ENCODE assay signal across 22 mouse cellular contexts in the genomic region with DNA sequence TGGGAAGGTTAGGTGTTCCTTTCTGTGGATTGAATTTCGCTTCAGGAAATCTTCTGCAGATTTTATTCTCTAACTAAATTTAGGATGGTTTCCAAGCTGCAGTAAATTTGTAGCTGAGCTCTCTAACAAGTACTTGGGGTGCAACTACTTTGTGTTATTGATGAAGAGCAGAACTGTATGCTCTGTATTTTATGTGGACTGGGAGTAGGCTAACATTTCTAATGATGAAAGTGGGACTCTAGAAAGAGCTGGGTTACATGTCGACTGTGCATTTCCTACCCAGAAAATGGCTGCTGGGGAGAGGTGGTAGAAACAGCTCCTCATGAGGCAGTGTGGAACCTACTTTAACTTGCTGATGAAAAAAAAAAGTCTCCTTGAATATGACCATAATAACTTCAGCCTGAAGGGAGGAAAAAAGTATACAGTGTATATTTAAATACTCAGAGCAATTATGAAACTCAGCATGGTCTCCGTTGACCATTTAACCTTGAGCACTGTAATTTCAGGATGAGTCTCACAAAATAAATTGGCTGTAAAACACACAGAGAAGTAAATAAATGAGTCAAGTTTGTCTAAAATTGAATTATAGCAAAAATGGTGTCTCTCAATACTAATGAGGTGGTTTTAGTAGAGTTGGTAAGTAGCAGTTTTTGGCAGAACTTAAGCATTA.
A peak's percentile ranks its signal among the peaks of the same experiment; 100 is the strongest.
DNase-seq lines count a peak whose midpoint lies in the region; ATAC-seq and TF ChIP-seq lines count a peak whose summit lies in the region.
"Had no signal": no experiment of that assay in that cellular context is flagged by ENCODE, and none has a peak within 500 bp of the region (broad histone marks: within the 10 kb centered on the region; RNA-seq: fewer than 3 reads in every experiment).

No protein-coding gene starts in this region.

- H3K4me3 ChIP-seq in limb, embryonic 13.5 days = no peak overlapping the region
- no peak overlapping the region for H3K4me3 ChIP-seq in limb, embryonic 10.5 days
- H3K4me3 ChIP-seq in CH12.LX (replicated peaks in 1 of 3; ENCODE audit: low read depth in 2 of 3, low read length in 2 of 3, poor library complexity in 1 of 3) = no peak overlapping the region
- H3K4me3 ChIP-seq in limb, embryonic 14.5 days (replicated peaks; ENCODE audit: low read length) = no peak overlapping the region
- no peak overlapping the region for H3K4me3 ChIP-seq in intestine, embryonic 15.5 days (replicated peaks)

- TF ChIP-seq CTCF in CH12.LX (conservative IDR thresholded peaks at IDR 0.05 in 1 of 2, IDR thresholded peaks at IDR 0.05 in 1 of 2; ENCODE audit: low read depth in 2 of 2, low read length in 2 of 2) = no peak

- dilution Hi-C loops in CH12.LX (cut with MboI; ENCODE audit: extremely low pct_ligation_motif_present, extremely low pct_unique_long_range_greater_than_20kb, low sequenced_read_pairs) = no loop called here

- in situ Hi-C loops in CH12.LX (cut with MboI; ENCODE audit: low pct_ligation_motif_present, low pct_unique_long_range_greater_than_20kb, low sequenced_read_pairs) = no loop called here

- TF ChIP-seq EP300 in CH12.LX (IDR thresholded peaks at IDR 0.05; ENCODE audit: low read length) = peak; percentile 87

- no peak overlapping the region for H3K4me2 ChIP-seq in limb, embryonic 13.5 days (replicated peaks)
- H3K4me2 ChIP-seq in CH12.LX (ENCODE audit: insufficient read depth, low read depth, poor library complexity, severe bottlenecking) = peak overlapping the region; percentile 68
- H3K4me2 ChIP-seq in limb, embryonic 14.5 days (replicated peaks; ENCODE audit: low read depth, low read length, severe bottlenecking) = no peak overlapping the region
- H3K4me2 ChIP-seq in intestine, embryonic 15.5 days (replicated peaks) = no peak overlapping the region

- H3K9ac ChIP-seq in limb, embryonic 13.5 days = no peak overlapping the region
- H3K9ac ChIP-seq in CH12.LX (ENCODE audit: insufficient read depth, low read depth) = peak overlapping the region; percentile 40; the same call in 1 of the 2 replicates
- H3K9ac ChIP-seq in limb, embryonic 14.5 days (ENCODE audit: low read depth, low read length, severe bottlenecking) = no peak overlapping the region
- H3K9ac ChIP-seq in intestine, embryonic 15.5 days = no peak overlapping the region

- peaks cover 6% of the 10 kb centered on the region; the same call in 1 of the 2 replicates for H3K4me1 ChIP-seq in limb, embryonic 13.5 days
- H3K4me1 ChIP-seq in limb, embryonic 10.5 days = no peaks in the 10 kb centered on the region
- H3K4me1 ChIP-seq in CH12.LX (ENCODE audit: control insufficient read depth in 1 of 2, insufficient read depth in 2 of 2) = peaks cover 21 to 51% of the 10 kb centered on the region in 2 experiments
- peaks cover 3% of the 10 kb centered on the region for H3K4me1 ChIP-seq in limb, embryonic 14.5 days (ENCODE audit: control insufficient read depth, insufficient read depth, low read length)
- no peaks in the 10 kb centered on the region for H3K4me1 ChIP-seq in intestine, embryonic 15.5 days (replicated peaks)

- H3K27ac ChIP-seq in limb, embryonic 13.5 days = no peak overlapping the region
- no peak overlapping the region for H3K27ac ChIP-seq in limb, embryonic 10.5 days
- H3K27ac ChIP-seq in CH12.LX (ENCODE audit: insufficient read depth, low read depth) = peak overlapping the region; percentile 69; the same call in 1 of the 2 replicates
- H3K27ac ChIP-seq in limb, embryonic 14.5 days (replicated peaks; ENCODE audit: low read depth, low read length) = no peak overlapping the region
- no peak overlapping the region for H3K27ac ChIP-seq in intestine, embryonic 15.5 days

- H3K36me3 ChIP-seq in limb, embryonic 13.5 days = no peaks in the 10 kb centered on the region
- no peaks in the 10 kb centered on the region for H3K36me3 ChIP-seq in limb, embryonic 10.5 days
- no peaks in the 10 kb centered on the region for H3K36me3 ChIP-seq in CH12.LX (replicated peaks in 1 of 2; ENCODE audit: control insufficient read depth in 1 of 2, insufficient read depth in 1 of 2, low read length in 1 of 2)
- no peaks in the 10 kb centered on the region for H3K36me3 ChIP-seq in limb, embryonic 14.5 days (ENCODE audit: control insufficient read depth, insufficient read depth, low read length)
- H3K36me3 ChIP-seq in intestine, embryonic 15.5 days = no peaks in the 10 kb centered on the region
- H3K36me3 ChIP-seq: G1E had no signal

- WGBS in limb, embryonic 13.5 days = 51% methylated on average over 3 of the region's 3 CpGs
- WGBS in limb, embryonic 10.5 days = 91% methylated on average over 3 of the region's 3 CpGs
- 49% methylated on average over 3 of the region's 3 CpGs for WGBS in limb, embryonic 14.5 days
- WGBS in intestine, embryonic 15.5 days = 74% methylated on average over 3 of the region's 3 CpGs

- TF ChIP-seq RAD21 in CH12.LX (IDR thresholded peaks at IDR 0.05; ENCODE audit: low read depth, low read length) = no peak

- ATAC-seq in limb, embryonic 13.5 days (ENCODE audit: low FRiP score, low read depth) = peak; percentile 80
- ATAC-seq in limb, embryonic 14.5 days (ENCODE audit: low FRiP score, low read depth) = peak; percentile 80
- ATAC-seq in intestine, embryonic 15.5 days = no peak
- ATAC-seq: activated CD4-positive, CD25-positive, alpha-beta regulatory T cell, adult 4 months; CD4-positive, CD25-positive, alpha-beta regulatory T cell, adult 4 months; Patski had no signal

- H3K79me2 ChIP-seq in CH12.LX (replicated peaks; ENCODE audit: control insufficient read depth, extremely low read depth, insufficient read depth, poor library complexity, severe bottlenecking) = no peaks in the 10 kb centered on the region

- peaks cover 4% of the 10 kb centered on the region; the same call in 1 of the 2 replicates for H3K27me3 ChIP-seq in limb, embryonic 13.5 days
- H3K27me3 ChIP-seq in limb, embryonic 10.5 days (ENCODE audit: low read depth, poor library complexity, severe bottlenecking) = no peaks in the 10 kb centered on the region
- no peaks in the 10 kb centered on the region for H3K27me3 ChIP-seq in CH12.LX (replicated peaks)
- no peaks in the 10 kb centered on the region for H3K27me3 ChIP-seq in limb, embryonic 14.5 days (ENCODE audit: control insufficient read depth, insufficient read depth, low read length)
- H3K27me3 ChIP-seq in intestine, embryonic 15.5 days (replicated peaks) = no peaks in the 10 kb centered on the region
- H3K27me3 ChIP-seq: Patski had no signal

- peak; percentile 5 for DNase-seq in cerebellum, adult 9-10 months
- DNase-seq in cerebellum, postnatal 4 days (ENCODE audit: low spot score in 2 of 2) = no peak
- no peak for DNase-seq in limb, embryonic 10.5 days (ENCODE audit: low spot score)
- peak; percentile 47 for DNase-seq in CH12.LX (ENCODE audit: extremely low read depth)
- DNase-seq in limb, embryonic 14.5 days (ENCODE audit: low spot score) = peak; percentile 27
- no peak for DNase-seq in thymus, adult 18-20 months
- DNase-seq: adrenal gland, adult 2 months; adrenal gland, adult 8-10 months; adrenal gland, postnatal 10 days; adrenal gland, postnatal 14 days; adrenal gland, postnatal 25 days; adrenal gland, postnatal 36 days; B cell, adult 2 months; cerebellum, adult 11 months; cerebellum, adult 11-12 months; cerebellum, adult 18-20 months had no signal

- H3K9me3 ChIP-seq in limb, embryonic 13.5 days = no peaks in the 10 kb centered on the region
- H3K9me3 ChIP-seq in limb, embryonic 10.5 days (replicated peaks) = no peaks in the 10 kb centered on the region
- no peaks in the 10 kb centered on the region for H3K9me3 ChIP-seq in CH12.LX (replicated peaks; ENCODE audit: low read length)
- no peaks in the 10 kb centered on the region for H3K9me3 ChIP-seq in limb, embryonic 14.5 days (ENCODE audit: control insufficient read depth, low read length)
- H3K9me3 ChIP-seq in intestine, embryonic 15.5 days = no peaks in the 10 kb centered on the region
- H3K9me3 ChIP-seq: G1E had no signal

- TF ChIP-seq POLR2A in CH12.LX (IDR thresholded peaks at IDR 0.05; ENCODE audit: low read depth, low read length) = no peak
- TF ChIP-seq POLR2A in limb, embryonic 14.5 days (IDR thresholded peaks at IDR 0.05; ENCODE audit: borderline replicate concordance, extremely low read depth, insufficient read depth, insufficient read length) = no peak

TF ChIP-seq in CH12.LX, 34 proteins besides CTCF, POLR2A, EP300 and RAD21:
- TF ChIP-seq SIN3A (IDR thresholded peaks at IDR 0.05; ENCODE audit: low read length) (0 out of 2 replicates have a peak, but pooled peaks have one; percentile 53), ZNF384 (IDR thresholded peaks at IDR 0.05; ENCODE audit: low read depth, low read length) (peak; percentile 93), MYC (IDR thresholded peaks at IDR 0.05; ENCODE audit: low read depth, low read length) (peak; percentile 60; the same call in 1 of the 2 replicates), JUN (IDR thresholded peaks at IDR 0.05; ENCODE audit: insufficient read depth, low read depth, low read length) (peak; percentile 89), NELFE (IDR thresholded peaks at IDR 0.05; ENCODE audit: low read depth, low read length) (no peak), ETS1 (conservative IDR thresholded peaks at IDR 0.05; ENCODE audit: low read depth, low read length) (peak; percentile 77), IRF4 (IDR thresholded peaks at IDR 0.05; ENCODE audit: low read depth, low read length) (peak; percentile 83; the same call in 1 of the 2 replicates), MAFK (IDR thresholded peaks at IDR 0.05; ENCODE audit: insufficient replicate concordance, low read length) (0 out of 2 replicates have a peak, but pooled peaks have one; percentile 49), BHLHE40 (IDR thresholded peaks at IDR 0.05; ENCODE audit: low read depth, low read length) (peak; percentile 63; the same call in 1 of the 2 replicates), RCOR1 (conservative IDR thresholded peaks at IDR 0.05; ENCODE audit: low read depth, low read length) (peak; percentile 60; the same call in 1 of the 2 replicates), TCF12 (IDR thresholded peaks at IDR 0.05; ENCODE audit: low read depth, low read length) (no peak), JUND (conservative IDR thresholded peaks at IDR 0.05; ENCODE audit: low read depth, low read length) (peak; percentile 92), ELF1 (IDR thresholded peaks at IDR 0.05; ENCODE audit: low read depth, low read length) (no peak), MXI1 (IDR thresholded peaks at IDR 0.05; ENCODE audit: low read depth, low read length) (no peak), MEF2A (IDR thresholded peaks at IDR 0.05; ENCODE audit: borderline replicate concordance, low read depth, low read length) (peak; percentile 80; the same call in 1 of the 2 replicates)

Comparison
In these comparisons a context has a peak if more than half of its experiments do, and no peak if none do; other contexts are left out.
1. DNase-seq: peak in cerebellum, adult 9-10 months (single experiment), CH12.LX (single experiment) and limb, embryonic 14.5 days (single experiment); none in cerebellum, postnatal 4 days (0 of 2), limb, embryonic 10.5 days (single experiment) and thymus, adult 18-20 months (0 of 2).